Mouse (Mus musculus) cerebellum, adult 9-10 months (tissue): Measurements from ENCODE around the gene Adamts18.

Experiments used
- DNase-seq: peaks from one replicate; pipeline ENCODE4 v3.0.0; 2022

Adamts18 gene

GRCm38 (mm10) chr8:113848653-113849135 is at the start of gene Adamts18:
TSS of gene Adamts18 (minus strand) at chr8:113848738.
- DNase-seq = peak; percentile 73

- DNase-seq = peak; percentile 47
These were observed 47.9 kb upstream of the Adamts18 start for GRCm38 (mm10) chr8:113896446-113896845.

- no peak for DNase-seq
These were observed 42.8 kb upstream of the Adamts18 start for GRCm38 (mm10) chr8:113891376-113891775.

GRCm38 (mm10) chr8:113886509-113886908 is 38.0 kb upstream of the Adamts18 start:
- no peak for DNase-seq

GRCm38 (mm10) chr8:113885101-113885500 is 36.6 kb upstream of the Adamts18 start:
- DNase-seq = peak; percentile 96

GRCm38 (mm10) chr8:113883994-113884393 is 35.5 kb upstream of the Adamts18 start:
- no peak for DNase-seq

GRCm38 (mm10) chr8:113882558-113882957 is 34.0 kb upstream of the Adamts18 start:
- no peak for DNase-seq

- no peak for DNase-seq
These were observed 30.0 kb upstream of the Adamts18 start for GRCm38 (mm10) chr8:113878411-113879006.

- peak; percentile 97 for DNase-seq
These were observed 25.0 kb upstream of the Adamts18 start for GRCm38 (mm10) chr8:113873446-113874120.

- no peak for DNase-seq
These were observed 23.9 kb upstream of the Adamts18 start for GRCm38 (mm10) chr8:113872436-113872835.

- peak; percentile 71 for DNase-seq
These were observed 18.0 kb upstream of the Adamts18 start for GRCm38 (mm10) chr8:113866530-113866929.

GRCm38 (mm10) chr8:113865326-113866093 is 17.0 kb upstream of the Adamts18 start:
- peak; percentile 89 for DNase-seq

- no peak for DNase-seq
These were observed 11.5 kb upstream of the Adamts18 start for GRCm38 (mm10) chr8:113859890-113860683.

GRCm38 (mm10) chr8:113858801-113859200 is 10.3 kb upstream of the Adamts18 start:
- no peak for DNase-seq

- DNase-seq = no peak
These were observed 6.2 kb upstream of the Adamts18 start for GRCm38 (mm10) chr8:113854622-113855293.

- no peak for DNase-seq
These were observed 5.2 kb upstream of the Adamts18 start for GRCm38 (mm10) chr8:113853714-113854113.

GRCm38 (mm10) chr8:113851655-113852054 is 3.1 kb upstream of the Adamts18 start:
- DNase-seq = no peak

- DNase-seq = no peak
These were observed 371 bp downstream of the Adamts18 start for GRCm38 (mm10) chr8:113848081-113848652.

GRCm38 (mm10) chr8:113847606-113848080 is 895 bp downstream of the Adamts18 start:
- DNase-seq = no peak

- DNase-seq = no peak
These were observed 1.9 kb downstream of the Adamts18 start for GRCm38 (mm10) chr8:113846669-113847068.

GRCm38 (mm10) chr8:113844801-113845301 is 3.7 kb downstream of the Adamts18 start:
- no peak for DNase-seq
